Mouse (Mus musculus) cerebellum, postnatal 36 days (tissue): ENCODE measurements around the gene Lin7a.

ENCODE experiments used
- DNase-seq, 2 experiments: peaks; one replicate each; pipeline ENCODE4 v3.0.0; 2021 to 2022; ENCODE audit warnings: mixed read lengths in 2 of 2

The Lin7a gene

DNA sequence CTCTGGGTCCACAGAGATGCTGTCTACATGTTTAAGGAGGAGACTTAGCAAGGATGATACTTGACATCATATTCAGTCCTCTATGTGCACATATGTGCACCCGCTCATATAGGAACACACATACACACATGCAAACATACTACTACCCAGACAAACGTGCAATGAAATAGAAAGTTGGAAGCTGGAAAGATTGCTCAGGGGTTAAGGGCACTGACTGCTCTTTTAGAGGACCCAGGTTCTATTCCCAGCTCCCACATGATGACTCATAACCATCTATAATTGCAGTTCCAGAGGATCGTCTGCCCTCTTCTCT is 19.0 kb upstream of the Lin7a start:
- DNase-seq, result no peak

- DNase-seq, result no peak
Measured at GRCm38 (mm10) chr10:107253191-107253965, 18.1 kb upstream of the Lin7a start.

- DNase-seq, result no peak
Measured at GRCm38 (mm10) chr10:107254656-107255055, 16.8 kb upstream of the Lin7a start.

GRCm38 (mm10) chr10:107255351-107256050 is 16.0 kb upstream of the Lin7a start:
- no peak for DNase-seq

GRCm38 (mm10) chr10:107256451-107256960 is 15.0 kb upstream of the Lin7a start:
- DNase-seq, result no peak

- DNase-seq, result no peak
Measured at GRCm38 (mm10) chr10:107260428-107260827, 11.1 kb upstream of the Lin7a start.

DNA sequence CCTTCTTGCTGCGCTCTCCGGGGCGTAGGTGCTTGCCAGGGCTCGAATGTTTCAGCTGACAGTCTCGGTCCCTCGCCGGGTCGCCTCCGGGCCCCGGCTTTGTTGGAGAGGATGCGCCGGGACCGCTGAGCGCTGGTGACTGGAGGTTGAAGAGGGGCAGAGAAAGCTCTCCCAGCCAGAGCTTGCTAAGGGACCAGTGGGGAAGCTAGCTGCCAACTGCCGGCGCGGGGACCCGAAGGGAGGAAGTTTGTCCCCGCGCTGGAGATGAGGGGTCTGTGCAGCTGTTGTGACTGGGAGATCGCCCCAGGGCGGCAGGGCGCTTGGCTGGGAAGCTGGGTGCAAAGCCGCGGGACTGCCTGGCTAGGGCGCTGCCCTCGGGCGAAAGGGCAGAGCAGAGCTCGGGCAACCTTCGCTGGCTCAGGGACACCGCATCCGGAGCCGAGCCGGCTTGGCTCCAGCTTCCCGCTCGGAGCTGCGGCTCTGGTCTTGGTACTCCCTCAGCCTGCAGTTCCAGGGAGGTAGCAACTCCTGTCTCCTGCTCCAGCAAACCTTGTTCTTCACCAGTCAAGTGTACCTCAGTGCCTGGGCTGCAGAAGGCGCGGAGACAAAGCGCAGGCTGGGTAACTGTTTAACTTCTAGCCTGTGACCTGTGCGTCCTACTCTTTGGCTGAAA is 781 bp downstream of the Lin7a start:
- DNase-seq, result peak; percentile 68 to 79

DNA sequence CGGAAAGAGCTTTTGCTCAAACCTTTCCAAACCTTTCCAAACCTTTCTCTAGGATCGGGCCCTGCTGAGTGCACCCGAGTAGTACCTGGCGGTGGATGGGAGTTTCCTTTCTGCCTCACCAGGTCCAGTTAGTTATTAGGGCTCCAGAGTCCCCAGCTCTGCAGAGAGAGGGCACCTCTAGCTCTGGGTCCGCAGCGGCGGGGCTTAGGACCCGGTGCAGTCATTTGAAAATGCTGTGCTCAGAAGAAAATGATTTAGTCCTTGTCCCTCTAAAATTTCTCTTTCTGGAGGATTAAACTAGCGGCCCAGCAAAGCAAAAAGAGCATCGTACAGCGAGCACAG is 1.3 kb downstream of the Lin7a start:
- DNase-seq, result peak in 1 of 2 experiments; percentile 56

- DNase-seq, result peak; percentile 55 to 62
Measured at GRCm38 (mm10) chr10:107273848-107274247, 2.4 kb downstream of the Lin7a start.

- peak; percentile 37 to 51 for DNase-seq
Measured at GRCm38 (mm10) chr10:107274785-107275184, 3.3 kb downstream of the Lin7a start.

GRCm38 (mm10) chr10:107276647-107277046 is 5.2 kb downstream of the Lin7a start:
- DNase-seq, result no peak

DNA sequence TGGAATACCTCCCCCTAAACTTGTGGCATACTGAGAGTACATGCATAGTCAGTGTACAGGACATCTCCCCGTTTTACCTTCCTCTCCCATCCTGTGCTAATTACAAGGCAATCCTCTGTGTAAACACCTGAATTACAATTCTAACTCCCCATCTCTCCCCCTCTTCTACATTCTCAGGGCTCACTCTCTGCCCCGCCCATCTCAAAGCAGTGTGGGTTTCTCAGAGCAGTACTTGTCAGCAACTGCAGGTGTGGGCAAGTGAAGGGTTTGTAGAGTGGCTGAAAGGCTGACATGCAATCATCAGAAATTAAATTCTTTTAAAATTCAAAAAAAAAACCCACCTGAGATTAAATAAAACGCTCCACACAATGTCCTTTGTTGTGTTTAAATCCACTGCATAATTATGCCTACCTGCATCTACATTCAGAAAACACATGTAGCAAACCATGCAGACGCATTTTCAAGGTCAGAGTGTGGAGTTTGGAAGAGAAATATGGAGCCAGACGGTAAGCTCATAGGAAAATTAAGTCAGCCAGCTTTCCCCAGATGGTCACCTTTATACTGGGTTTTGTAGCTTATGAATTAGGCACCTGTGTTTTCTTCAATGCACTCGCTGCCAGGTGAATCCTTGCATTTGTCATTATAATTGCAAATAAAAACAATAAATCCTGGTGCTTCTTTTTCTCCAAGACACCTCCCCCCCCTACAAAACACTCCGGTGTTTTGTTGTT is 22.6 kb downstream of the Lin7a start:
- DNase-seq, result peak; percentile 39 to 68

- no peak for DNase-seq
Measured at GRCm38 (mm10) chr10:107300587-107301248, 29.2 kb downstream of the Lin7a start.

DNA sequence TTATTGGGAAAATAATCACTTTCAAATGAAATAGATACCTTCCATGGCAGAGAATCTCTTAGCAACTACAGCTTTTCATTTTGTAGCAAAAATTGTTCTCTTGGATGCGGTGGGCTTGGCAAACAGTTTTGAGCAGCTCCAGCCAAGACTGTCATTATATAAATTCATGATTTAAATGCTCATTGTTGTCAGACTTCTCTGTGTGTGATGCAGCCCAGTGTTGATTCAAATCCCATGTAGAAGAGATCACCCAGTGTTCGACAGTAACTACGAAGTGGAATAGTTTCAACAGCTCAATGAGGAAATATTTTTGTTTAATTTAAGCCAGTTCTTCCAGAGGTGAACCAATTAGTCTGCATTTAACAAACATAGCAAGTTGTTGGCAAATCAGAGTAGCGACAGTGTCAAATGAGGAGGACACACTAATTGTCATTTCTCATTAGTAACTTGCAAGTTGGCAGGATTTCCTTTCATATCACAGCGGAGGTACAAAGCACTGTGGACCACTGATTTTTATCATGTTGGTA is 39.5 kb downstream of the Lin7a start:
- no peak for DNase-seq

DNA sequence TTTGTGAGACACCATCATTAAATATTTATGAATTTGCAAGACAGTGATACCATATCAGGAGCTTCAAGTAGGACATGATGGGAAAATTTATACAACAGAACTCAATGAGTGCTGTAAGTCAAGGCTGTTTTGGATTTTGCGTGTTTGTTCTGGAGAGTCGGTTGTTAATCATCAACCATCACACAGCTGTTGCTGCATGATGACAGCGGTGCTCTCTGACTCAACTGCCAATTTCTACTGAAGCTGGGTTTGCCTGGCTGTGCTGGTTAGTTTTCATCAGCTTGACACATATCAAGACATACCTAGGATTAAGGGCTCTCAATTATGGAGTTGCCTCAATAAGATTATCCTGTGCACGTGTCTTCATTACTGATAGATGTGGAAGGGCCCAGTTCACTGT is 41.1 kb downstream of the Lin7a start:
- no peak for DNase-seq

DNA sequence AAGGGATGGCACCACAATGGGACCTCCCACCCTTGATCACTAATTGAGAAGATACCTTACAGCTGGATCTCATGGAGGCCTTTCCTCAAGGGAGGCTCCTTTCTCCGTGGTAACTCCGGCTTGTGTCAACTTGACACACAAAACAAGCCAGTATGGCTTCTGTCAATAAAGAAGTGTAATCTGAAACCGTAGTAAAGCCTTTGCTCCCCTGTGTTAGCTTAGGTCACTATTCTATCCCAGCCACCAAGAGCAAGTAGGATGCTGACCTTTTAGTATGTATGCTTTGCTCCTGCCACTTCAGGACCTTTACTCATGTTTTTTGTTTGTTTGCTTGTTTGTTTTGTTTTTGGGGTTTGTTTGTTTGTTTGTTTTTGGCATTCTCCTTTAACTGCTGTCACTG is 41.9 kb downstream of the Lin7a start:
- no peak for DNase-seq

- DNase-seq, result no peak
Measured at GRCm38 (mm10) chr10:107315251-107315650, 43.8 kb downstream of the Lin7a start.

GRCm38 (mm10) chr10:107315681-107316080 is 44.2 kb downstream of the Lin7a start:
- no peak for DNase-seq

- no peak for DNase-seq
Measured at GRCm38 (mm10) chr10:107316100-107316499, 44.6 kb downstream of the Lin7a start.

DNA sequence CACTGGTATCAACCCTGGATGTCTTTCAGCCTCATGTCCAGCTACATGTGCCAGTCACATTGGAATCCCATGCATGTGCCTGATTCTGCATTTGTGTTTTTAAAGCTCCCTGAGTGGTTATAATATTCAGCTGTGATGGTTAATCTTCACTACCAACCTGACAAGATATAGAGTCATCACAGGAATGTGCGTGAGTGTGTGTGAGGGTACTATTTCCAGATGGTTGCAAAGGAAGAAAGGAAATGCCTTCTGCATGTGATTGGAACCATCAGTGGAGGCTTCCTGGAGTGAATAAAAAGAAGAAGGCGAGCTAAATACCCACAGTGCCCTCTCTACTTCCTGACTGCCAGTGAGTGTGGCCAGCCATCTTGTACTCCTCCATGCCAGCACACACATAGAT is 48.2 kb downstream of the Lin7a start:
- DNase-seq, result no peak

DNA sequence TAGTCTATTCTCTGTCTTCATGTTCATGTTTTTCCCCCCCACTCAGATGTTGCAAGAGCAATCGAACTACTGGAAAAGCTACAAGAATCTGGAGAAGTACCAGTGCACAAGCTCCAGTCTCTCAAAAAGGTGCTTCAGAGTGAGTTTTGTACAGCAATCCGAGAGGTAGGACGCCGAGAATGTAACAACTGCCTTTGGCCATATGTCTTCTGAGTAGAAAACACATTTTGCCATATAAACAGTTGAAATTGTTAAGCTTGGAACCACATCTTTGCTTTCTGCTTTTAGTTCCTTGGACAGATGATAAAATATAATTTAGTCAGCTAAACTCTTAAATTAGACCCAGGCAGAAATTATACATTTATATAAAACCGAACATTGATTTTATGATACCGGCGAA is 52.4 kb downstream of the Lin7a start:
- DNase-seq, result no peak

DNA sequence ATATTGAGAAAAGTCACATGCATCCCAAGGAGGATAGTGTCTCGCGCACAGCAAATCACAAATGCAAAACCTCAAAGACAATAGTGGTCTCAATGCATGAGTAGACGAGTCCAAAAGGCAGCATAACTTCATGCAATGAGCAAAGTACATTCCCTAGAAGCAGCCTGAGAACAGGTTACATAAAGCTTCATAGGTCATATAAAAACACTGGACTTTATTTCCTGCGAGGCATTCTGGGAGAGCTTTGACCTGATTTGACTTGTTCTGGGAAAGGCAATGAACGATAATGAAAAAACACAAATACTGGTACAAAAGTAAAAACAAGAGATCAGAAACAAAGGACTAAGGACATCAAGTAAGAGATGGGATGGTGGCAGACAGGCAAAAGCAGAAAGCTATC is 54.1 kb downstream of the Lin7a start:
- DNase-seq, result no peak
